Mouse (Mus musculus): ENCODE measurements around the gene Gm37240. TPM values are rescaled to one million over a fixed set of nuclear protein-coding genes. Genes with fewer than 3 reads are reported as not detected.
"Not testable (repeated sequence)": the region's sequence is repeated elsewhere in the genome, so short reads cannot be mapped to it uniquely, and the experiment has no call there.

The Gm37240 gene
- polyA plus RNA-seq, 1 experiment from 2014 or later = 1.1 TPM

DNA sequence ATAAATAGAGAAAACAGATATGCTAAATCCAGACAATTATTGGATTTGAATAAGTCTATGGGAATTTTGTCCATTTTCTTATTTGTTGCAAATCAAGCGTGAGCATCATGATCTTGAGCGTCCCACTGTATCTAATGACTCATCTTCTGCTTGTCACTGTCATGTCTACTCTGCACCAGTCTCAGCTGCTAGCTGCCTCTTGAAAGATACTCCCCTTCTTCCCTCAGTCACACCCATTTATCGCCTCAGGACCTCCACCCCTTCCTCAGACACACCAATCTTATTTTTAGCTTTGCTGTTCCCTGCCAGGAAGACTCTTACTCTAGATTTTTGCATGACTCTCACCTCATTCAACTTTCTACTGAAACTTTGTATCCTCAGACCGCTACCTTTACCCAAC, 1323.9 kb downstream of the Gm37240 start:
- no peaks in the 10 kb centered on the region for H3K27me3 ChIP-seq (replicated peaks; ENCODE audit: control insufficient read depth, insufficient read depth, low read length)
- H3K36me3 ChIP-seq (ENCODE audit: control insufficient read depth, insufficient read depth, low read length) = no peaks in the 10 kb centered on the region
- DNase-seq (ENCODE audit: low spot score) = no peak
- no peak overlapping the region for H3K9ac ChIP-seq (ENCODE audit: low read length)
- H3K9me3 ChIP-seq (replicated peaks; ENCODE audit: control insufficient read depth, low read length) = no peaks in the 10 kb centered on the region
- H3K4me3 ChIP-seq (ENCODE audit: low read depth, low read length) = no peak overlapping the region
- no peaks in the 10 kb centered on the region for H3K4me1 ChIP-seq (ENCODE audit: control insufficient read depth, insufficient read depth, low read length)
- ATAC-seq = no peak
- no peak overlapping the region for H3K27ac ChIP-seq (ENCODE audit: low read depth, low read length)
- H3K4me2 ChIP-seq (ENCODE audit: low read length) = no peak overlapping the region
- 93% methylated on average over 4 of the region's 4 CpGs for WGBS

DNA sequence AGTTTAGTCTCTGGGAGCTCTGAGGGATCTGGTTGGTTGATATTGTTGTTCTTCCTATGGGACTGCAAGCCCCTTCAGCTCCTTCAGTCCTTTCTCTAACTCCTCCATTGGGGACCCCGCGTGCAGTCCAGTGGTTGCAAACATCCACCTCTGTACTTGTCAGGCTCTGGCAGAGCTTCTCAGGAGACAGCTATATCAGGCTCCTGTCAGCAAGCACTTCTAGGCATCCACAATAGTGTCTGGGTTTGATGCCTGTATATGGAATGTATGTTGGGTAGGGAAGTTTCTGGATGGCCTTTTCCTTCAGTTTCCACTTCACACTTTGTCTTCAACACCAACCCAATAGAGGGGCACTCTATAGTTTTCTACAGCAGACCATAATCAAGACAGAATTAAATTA, 1324.4 kb downstream of the Gm37240 start:
- H3K4me1 ChIP-seq (ENCODE audit: control insufficient read depth, insufficient read depth, low read length); ATAC-seq; H3K27ac ChIP-seq (ENCODE audit: low read depth, low read length); H3K9me3 ChIP-seq (replicated peaks; ENCODE audit: control insufficient read depth, low read length); H3K4me3 ChIP-seq (ENCODE audit: low read depth, low read length); DNase-seq (ENCODE audit: low spot score); H3K4me2 ChIP-seq (ENCODE audit: low read length); H3K9ac ChIP-seq (ENCODE audit: low read length); H3K36me3 ChIP-seq (ENCODE audit: control insufficient read depth, insufficient read depth, low read length); H3K27me3 ChIP-seq (replicated peaks; ENCODE audit: control insufficient read depth, insufficient read depth, low read length): not testable (repeated sequence)
- 100% methylated on average over 2 of the region's 2 CpGs for WGBS

DNA sequence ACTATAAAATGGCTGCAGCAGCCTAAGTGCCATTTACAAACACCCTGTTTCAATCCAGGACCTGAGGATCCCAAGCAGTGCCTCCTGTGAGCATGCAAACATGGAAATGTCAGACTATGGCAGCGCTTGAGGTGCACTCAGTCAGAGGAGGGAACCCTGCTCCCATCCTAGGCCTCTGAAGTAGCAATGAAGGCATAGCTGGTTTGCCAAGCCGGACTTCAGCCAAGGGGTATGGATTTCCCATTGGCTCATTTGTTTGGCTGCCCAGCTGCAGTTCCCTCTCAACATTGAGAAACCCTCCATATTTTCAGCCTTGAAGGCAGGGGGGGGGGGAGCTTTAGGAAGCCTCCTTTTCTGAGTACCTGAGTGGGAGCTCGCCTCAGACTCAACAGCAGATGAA, 1329.0 kb downstream of the Gm37240 start:
- 92% methylated on average over 3 of the region's 3 CpGs for WGBS
- Histone ChIP-seq H3K27me3 (replicated peaks; ENCODE audit: control insufficient read depth, insufficient read depth, low read length) (no peaks in the 10 kb centered on the region), H3K4me2 (ENCODE audit: low read length) (no peak overlapping the region), H3K27ac (ENCODE audit: low read depth, low read length) (no peak overlapping the region), H3K36me3 (ENCODE audit: control insufficient read depth, insufficient read depth, low read length) (no peaks in the 10 kb centered on the region), H3K4me1 (ENCODE audit: control insufficient read depth, insufficient read depth, low read length) (no peaks in the 10 kb centered on the region), H3K9ac (ENCODE audit: low read length) (no peak overlapping the region), H3K4me3 (ENCODE audit: low read depth, low read length) (no peak overlapping the region), H3K9me3 (replicated peaks; ENCODE audit: control insufficient read depth, low read length) (no peaks in the 10 kb centered on the region)
- DNase-seq (ENCODE audit: low spot score) (no peak), ATAC-seq (no peak)

DNA sequence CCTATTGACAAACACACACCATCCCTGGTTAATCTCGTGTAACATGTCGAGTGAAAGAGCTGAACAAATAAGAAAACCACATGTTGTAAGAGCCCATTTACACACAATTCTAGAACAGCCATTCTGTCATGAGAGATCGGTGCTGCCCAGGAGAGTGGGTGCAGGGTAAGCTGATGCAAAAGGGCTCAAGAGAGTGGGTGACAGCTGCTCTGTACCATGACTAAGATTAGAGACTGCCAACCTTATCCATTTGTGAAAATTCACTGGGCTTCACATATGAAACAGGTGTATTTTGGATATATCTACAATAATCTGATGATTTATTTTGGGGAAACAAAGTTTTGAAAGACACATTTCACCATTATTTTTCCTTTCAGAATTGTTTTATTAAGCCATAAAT, 1331.5 kb downstream of the Gm37240 start:
- H3K27me3 ChIP-seq (replicated peaks; ENCODE audit: control insufficient read depth, insufficient read depth, low read length) = no peaks in the 10 kb centered on the region
- 87% methylated on average over 3 of the region's 3 CpGs for WGBS
- H3K4me1 ChIP-seq (ENCODE audit: control insufficient read depth, insufficient read depth, low read length) = no peaks in the 10 kb centered on the region
- DNase-seq (ENCODE audit: low spot score) = no peak
- H3K4me2 ChIP-seq (ENCODE audit: low read length) = no peak overlapping the region
- no peaks in the 10 kb centered on the region for H3K9me3 ChIP-seq (replicated peaks; ENCODE audit: control insufficient read depth, low read length)
- no peak overlapping the region for H3K9ac ChIP-seq (ENCODE audit: low read length)
- no peaks in the 10 kb centered on the region for H3K36me3 ChIP-seq (ENCODE audit: control insufficient read depth, insufficient read depth, low read length)
- H3K4me3 ChIP-seq (ENCODE audit: low read depth, low read length) = no peak overlapping the region
- H3K27ac ChIP-seq (ENCODE audit: low read depth, low read length) = no peak overlapping the region
- no peak for ATAC-seq

DNA sequence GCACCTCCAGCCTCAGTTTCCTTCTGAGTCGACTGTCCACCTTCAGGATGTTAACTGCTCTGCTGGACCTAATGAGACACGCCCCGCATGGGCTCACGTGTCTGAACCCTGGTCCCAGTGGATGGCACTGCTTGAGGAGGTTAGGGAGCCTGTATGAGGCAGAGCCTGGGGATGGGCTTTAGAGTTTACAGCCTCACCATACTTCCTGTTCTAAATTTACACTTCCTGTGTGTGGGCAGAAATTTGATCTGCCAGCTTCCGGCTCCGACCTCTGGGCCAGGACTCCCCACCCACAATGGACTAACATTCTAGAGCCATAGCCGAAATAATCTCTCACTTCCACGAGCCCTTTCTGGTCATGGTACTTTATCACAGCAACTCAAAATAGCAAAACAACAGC, 1340.1 kb downstream of the Gm37240 start:
- Histone ChIP-seq H3K27ac (ENCODE audit: low read depth, low read length) (no peak overlapping the region), H3K27me3 (replicated peaks; ENCODE audit: control insufficient read depth, insufficient read depth, low read length) (no peaks in the 10 kb centered on the region)

DNA sequence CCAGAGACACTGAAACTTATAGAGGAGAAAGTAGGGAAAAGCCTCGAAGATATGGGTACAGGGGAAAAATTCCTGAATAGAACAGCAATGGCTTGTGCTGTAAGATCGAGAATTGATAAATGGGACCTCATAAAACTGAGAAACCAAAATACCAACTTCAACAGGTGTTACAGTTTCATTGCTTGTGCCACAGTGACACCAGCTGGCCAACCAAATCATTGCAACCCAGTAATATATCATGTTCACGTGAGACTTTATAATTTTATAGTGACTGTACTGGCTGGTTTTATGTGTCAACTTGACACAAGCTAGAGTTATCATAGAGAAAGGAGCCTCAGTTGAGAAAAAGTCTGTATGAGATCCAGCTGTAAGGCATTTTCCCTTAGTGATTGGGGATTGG, 1344.9 kb downstream of the Gm37240 start:
- 26% methylated on average over 3 of the region's 3 CpGs for WGBS
- not testable (repeated sequence) for H3K36me3 ChIP-seq (ENCODE audit: control insufficient read depth, insufficient read depth, low read length); H3K27me3 ChIP-seq (replicated peaks; ENCODE audit: control insufficient read depth, insufficient read depth, low read length); H3K27ac ChIP-seq (ENCODE audit: low read depth, low read length); H3K4me1 ChIP-seq (ENCODE audit: control insufficient read depth, insufficient read depth, low read length); ATAC-seq; H3K9me3 ChIP-seq (replicated peaks; ENCODE audit: control insufficient read depth, low read length); H3K9ac ChIP-seq (ENCODE audit: low read length); H3K4me3 ChIP-seq (ENCODE audit: low read depth, low read length); H3K4me2 ChIP-seq (ENCODE audit: low read length)
- DNase-seq (ENCODE audit: low spot score) = peak; percentile 70

More for the DNA sequence above, 1340.1 kb downstream of the Gm37240 start:
- Histone ChIP-seq H3K9me3 (replicated peaks; ENCODE audit: control insufficient read depth, low read length) (no peaks in the 10 kb centered on the region), H3K4me2 (ENCODE audit: low read length) (no peak overlapping the region), H3K4me1 (ENCODE audit: control insufficient read depth, insufficient read depth, low read length) (no peaks in the 10 kb centered on the region), H3K36me3 (ENCODE audit: control insufficient read depth, insufficient read depth, low read length) (no peaks in the 10 kb centered on the region), H3K4me3 (ENCODE audit: low read depth, low read length) (no peak overlapping the region), H3K9ac (ENCODE audit: low read length) (no peak overlapping the region)
- no peak for DNase-seq (ENCODE audit: low spot score)
- ATAC-seq = no peak
- 86% methylated on average over 8 of the region's 8 CpGs for WGBS

DNA sequence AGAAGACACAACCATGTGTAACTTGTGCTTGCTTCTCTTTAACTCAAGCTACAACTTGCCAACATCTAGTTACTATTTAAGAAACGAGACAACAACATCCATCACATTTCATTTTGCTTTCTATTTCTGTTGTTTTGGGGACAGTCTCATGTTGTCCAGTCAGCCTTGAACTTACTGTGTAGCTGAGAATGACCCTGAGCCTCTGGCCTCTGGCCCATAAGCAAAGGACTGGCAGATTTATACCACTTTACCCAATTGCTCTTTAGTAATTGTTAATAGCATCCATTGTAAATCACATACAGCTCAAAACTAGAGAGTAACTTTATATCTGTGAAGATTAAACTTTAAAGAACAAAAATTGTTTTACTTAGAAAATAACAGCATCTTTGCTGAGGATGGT, 1345.4 kb downstream of the Gm37240 start:
- ATAC-seq (no peak), DNase-seq (ENCODE audit: low spot score) (no peak)
- H3K9me3 ChIP-seq (replicated peaks; ENCODE audit: control insufficient read depth, low read length) = no peaks in the 10 kb centered on the region
- H3K4me1 ChIP-seq (ENCODE audit: control insufficient read depth, insufficient read depth, low read length) = no peaks in the 10 kb centered on the region; the same call in 1 of the 2 replicates
- H3K27ac ChIP-seq (ENCODE audit: low read depth, low read length) = no peak overlapping the region
- no peak overlapping the region for H3K9ac ChIP-seq (ENCODE audit: low read length)
- H3K4me2 ChIP-seq (ENCODE audit: low read length) = no peak overlapping the region
- H3K4me3 ChIP-seq (ENCODE audit: low read depth, low read length) = no peak overlapping the region
- 84% methylated on average over 1 of the region's 1 CpGs for WGBS
- H3K27me3 ChIP-seq (replicated peaks; ENCODE audit: control insufficient read depth, insufficient read depth, low read length) = no peaks in the 10 kb centered on the region
- H3K36me3 ChIP-seq (ENCODE audit: control insufficient read depth, insufficient read depth, low read length) = no peaks in the 10 kb centered on the region

DNA sequence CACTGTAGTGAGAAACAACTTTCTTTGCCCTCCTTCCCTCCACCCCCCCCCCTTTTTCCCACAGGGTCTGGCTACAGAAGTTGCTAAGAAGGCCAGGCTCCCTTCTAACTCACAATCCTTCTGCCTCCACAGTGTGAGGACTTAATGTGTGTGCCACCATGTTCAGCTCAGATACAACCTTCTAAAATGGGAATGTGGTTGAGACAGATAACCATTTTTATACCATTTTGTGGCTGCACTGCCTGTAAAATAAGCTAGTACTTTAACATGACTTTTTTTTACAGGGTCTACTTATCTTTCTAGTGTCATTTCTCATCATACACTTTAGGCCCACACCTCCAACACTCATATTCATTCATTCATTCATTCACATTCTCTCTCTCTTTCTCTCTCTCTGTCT, 1346.7 kb downstream of the Gm37240 start:
- H3K4me1 ChIP-seq (ENCODE audit: control insufficient read depth, insufficient read depth, low read length) = no peaks in the 10 kb centered on the region; the same call in 1 of the 2 replicates
- H3K27ac ChIP-seq (ENCODE audit: low read depth, low read length) = no peak overlapping the region
- H3K27me3 ChIP-seq (replicated peaks; ENCODE audit: control insufficient read depth, insufficient read depth, low read length) = no peaks in the 10 kb centered on the region
- DNase-seq (ENCODE audit: low spot score) (no peak), ATAC-seq (no peak)
- H3K4me3 ChIP-seq (ENCODE audit: low read depth, low read length) = no peak overlapping the region
- H3K9ac ChIP-seq (ENCODE audit: low read length) = no peak overlapping the region
- no peaks in the 10 kb centered on the region for H3K36me3 ChIP-seq (ENCODE audit: control insufficient read depth, insufficient read depth, low read length)
- no peaks in the 10 kb centered on the region for H3K9me3 ChIP-seq (replicated peaks; ENCODE audit: control insufficient read depth, low read length)
- H3K4me2 ChIP-seq (ENCODE audit: low read length) = no peak overlapping the region

DNA sequence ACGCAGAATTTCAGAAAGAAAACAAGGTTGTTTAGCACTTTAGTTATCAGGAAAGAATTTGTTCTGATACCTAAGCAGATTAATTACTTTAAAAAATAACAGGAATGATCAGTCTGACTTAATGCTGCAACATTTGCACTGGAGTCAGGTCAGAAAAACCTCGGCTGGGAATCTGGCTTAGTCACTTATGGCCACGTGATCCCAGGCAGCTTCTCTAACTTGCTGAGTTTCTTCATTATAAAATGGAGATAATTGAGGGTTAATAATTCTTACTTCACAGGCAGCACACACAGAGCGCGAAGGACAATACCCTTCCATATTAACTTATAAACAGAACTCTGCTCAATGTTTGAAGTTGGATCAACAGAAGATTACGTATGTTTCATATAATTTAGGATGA, 1350.3 kb downstream of the Gm37240 start:
- no peak overlapping the region for H3K4me3 ChIP-seq (ENCODE audit: low read depth, low read length)
- H3K9ac ChIP-seq (ENCODE audit: low read length) = no peak overlapping the region
- H3K4me1 ChIP-seq (ENCODE audit: control insufficient read depth, insufficient read depth, low read length) = no peaks in the 10 kb centered on the region; the same call in 1 of the 2 replicates
- H3K4me2 ChIP-seq (ENCODE audit: low read length) = no peak overlapping the region
- WGBS = 60% methylated on average over 6 of the region's 6 CpGs
- no peak for ATAC-seq
- no peaks in the 10 kb centered on the region for H3K27me3 ChIP-seq (replicated peaks; ENCODE audit: control insufficient read depth, insufficient read depth, low read length)
- no peaks in the 10 kb centered on the region for H3K36me3 ChIP-seq (ENCODE audit: control insufficient read depth, insufficient read depth, low read length)
- H3K9me3 ChIP-seq (replicated peaks; ENCODE audit: control insufficient read depth, low read length) = no peaks in the 10 kb centered on the region
- H3K27ac ChIP-seq (ENCODE audit: low read depth, low read length) = no peak overlapping the region
- no peak for DNase-seq (ENCODE audit: low spot score)
